Mouse (Mus musculus): ENCODE data around the gene Krtcap2. TPM values are rescaled to one million over a fixed set of nuclear protein-coding genes. Genes with fewer than 3 reads are reported as not detected.
A peak's percentile ranks its signal among the peaks of the same experiment; 100 is the strongest.

Krtcap2 gene
- polyA plus RNA-seq, 1 experiment from 2014 or later, result 185 TPM

DNA sequence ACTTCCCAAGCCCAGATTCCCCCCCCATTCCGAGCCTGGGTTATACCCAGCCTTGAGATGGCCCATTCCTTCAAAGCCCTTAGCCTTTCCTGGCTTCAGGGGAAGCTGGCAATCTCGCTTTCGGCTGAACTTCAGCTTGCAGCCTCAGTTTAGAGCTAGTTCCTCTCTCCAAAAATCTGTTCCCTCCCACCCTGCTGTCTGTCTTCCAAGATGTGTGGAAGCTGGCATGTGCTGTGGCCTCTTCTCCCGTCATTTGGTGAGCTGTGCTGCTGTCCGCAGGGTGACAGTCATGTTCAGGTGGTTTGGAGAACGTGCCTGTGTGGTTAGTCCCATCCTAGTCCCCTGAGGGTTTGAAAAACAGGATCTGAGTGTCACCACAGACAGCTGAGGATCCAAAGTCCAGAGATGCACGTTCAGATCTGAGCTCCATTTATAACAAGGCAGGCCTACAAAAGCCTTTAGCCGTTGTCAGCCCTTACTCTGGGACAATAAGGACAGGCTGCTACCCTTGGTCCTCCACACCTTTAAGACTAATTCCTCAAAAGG lies 50.0 kb downstream of the Krtcap2 start:
- H3K9ac ChIP-seq, result no peak overlapping the region
- H3K4me3 ChIP-seq, result no peak overlapping the region
- no peak for ATAC-seq (replicated peaks)
- no peaks in the 10 kb centered on the region for H3K9me3 ChIP-seq
- peaks cover 4% of the 10 kb centered on the region; the same call in 1 of the 2 replicates for H3K4me1 ChIP-seq
- H3K27me3 ChIP-seq (replicated peaks), result peaks cover 4% of the 10 kb centered on the region; the same call in 1 of the 2 replicates
- H3K27ac ChIP-seq, result no peak overlapping the region
- 85% methylated on average over 8 of the region's 8 CpGs for WGBS
- H3K36me3 ChIP-seq (replicated peaks), result no peaks in the 10 kb centered on the region
- no peak overlapping the region for H3K4me2 ChIP-seq

GRCm38 (mm10) chr3:89296761-89297396 lies 51.1 kb downstream of the Krtcap2 start:
- Histone ChIP-seq H3K4me2 (no peak overlapping the region), H3K9ac (no peak overlapping the region), H3K27ac (no peak overlapping the region), H3K4me3 (no peak overlapping the region), H3K36me3 (replicated peaks) (no peaks in the 10 kb centered on the region), H3K9me3 (no peaks in the 10 kb centered on the region), H3K4me1 (peaks cover 4% of the 10 kb centered on the region; the same call in 1 of the 2 replicates), H3K27me3 (replicated peaks) (peaks cover 4% of the 10 kb centered on the region; the same call in 1 of the 2 replicates)
- ATAC-seq (replicated peaks), result no peak
- 77% methylated on average over 11 of the region's 11 CpGs for WGBS

DNA sequence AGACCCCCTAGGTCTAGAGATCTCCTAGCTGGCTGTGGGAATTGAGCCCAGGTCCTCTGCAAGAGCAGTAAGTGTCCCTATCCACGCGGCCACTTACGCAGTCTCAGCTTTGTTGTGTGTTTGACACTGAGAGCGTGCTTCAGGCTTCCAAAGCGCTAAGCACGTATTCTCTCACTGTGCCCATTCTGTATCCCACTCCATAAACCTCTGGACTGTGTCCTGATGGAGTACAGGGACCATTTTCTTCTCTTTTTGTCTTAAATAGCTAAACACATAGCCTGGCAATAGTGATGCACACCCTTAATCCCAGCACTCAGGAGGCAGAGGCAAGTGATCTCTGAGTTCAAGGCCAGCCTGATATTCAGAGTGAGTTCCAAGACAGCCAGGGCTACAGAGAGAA lies 53.1 kb downstream of the Krtcap2 start:
- no peak overlapping the region for H3K27ac ChIP-seq
- peaks cover 4% of the 10 kb centered on the region; the same call in 1 of the 2 replicates for H3K4me1 ChIP-seq
- ATAC-seq (replicated peaks), result no peak
- 84% methylated on average over 6 of the region's 6 CpGs for WGBS
- no peak overlapping the region for H3K4me2 ChIP-seq
- H3K36me3 ChIP-seq (replicated peaks), result no peaks in the 10 kb centered on the region
- H3K9ac ChIP-seq, result no peak overlapping the region
- H3K9me3 ChIP-seq, result no peaks in the 10 kb centered on the region
- no peak overlapping the region for H3K4me3 ChIP-seq
- peaks cover 4% of the 10 kb centered on the region; the same call in 1 of the 2 replicates for H3K27me3 ChIP-seq (replicated peaks)

DNA sequence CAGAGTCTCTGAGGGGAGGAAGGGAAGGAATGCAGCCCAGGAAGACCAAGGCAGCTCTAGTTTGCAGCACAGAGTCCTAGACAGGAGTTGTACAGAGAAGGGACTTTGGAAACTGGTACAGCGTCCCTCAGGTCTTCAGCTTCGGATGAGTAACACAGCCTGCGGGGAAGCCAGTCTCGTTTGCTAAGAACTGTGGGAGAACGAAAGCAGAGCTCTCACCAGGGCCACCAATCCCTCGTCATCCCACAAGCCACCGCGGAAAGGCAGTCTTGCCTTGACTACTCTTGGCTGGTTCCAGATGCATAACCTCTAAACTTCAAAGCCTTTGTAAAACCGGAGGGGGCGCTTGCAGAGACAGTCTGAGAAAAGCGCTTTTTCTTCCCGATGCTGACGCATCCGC lies 53.7 kb downstream of the Krtcap2 start:
- H3K4me3 ChIP-seq, result 0 out of 2 replicates have a peak overlapping the region, but pooled peaks have one; percentile 2
- H3K36me3 ChIP-seq (replicated peaks), result no peaks in the 10 kb centered on the region
- peak overlapping the region; percentile 39 for H3K4me2 ChIP-seq
- no peak for ATAC-seq (replicated peaks)
- H3K4me1 ChIP-seq, result peaks cover 4% of the 10 kb centered on the region; the same call in 1 of the 2 replicates
- H3K9ac ChIP-seq, result no peak overlapping the region
- no peaks in the 10 kb centered on the region for H3K9me3 ChIP-seq
- 4% methylated on average over 14 of the region's 14 CpGs for WGBS
- peaks cover 4% of the 10 kb centered on the region; the same call in 1 of the 2 replicates for H3K27me3 ChIP-seq (replicated peaks)
- H3K27ac ChIP-seq, result no peak overlapping the region

MicroRNAs within 50 kb of the gene (microRNA counts, 519-probe panel; counts per million panel counts)
- microRNA mmu-miR-92b, result 2,457 counts per million, percentile 47 among the panel's probes with 10 or more counts

Small RNA genes within 50 kb of the gene (microRNA-seq; reads per million reads assigned to microRNA genes)
- gene Mir92b, result 4,279 reads per million, percentile 91 among the genes with 10 or more reads in this experiment

Other genes starting within 250 kb of the Krtcap2 start
- 111 and 113 TPM in 2 replicates for gene Rusc1, start 152.7 kb upstream of the Krtcap2 start, polyA plus RNA-seq (2015; fragmentation: Nextera tagmentation; extraction: Ambion mirVana)
- gene Gm43738, start 144.9 kb upstream of the Krtcap2 start, polyA plus RNA-seq (2015; fragmentation: Nextera tagmentation; extraction: Ambion mirVana), result 0.11 TPM in 1 of 2 replicates, not detected in the other
- gene Fdps, start 144.0 kb upstream of the Krtcap2 start, polyA plus RNA-seq (2015; fragmentation: Nextera tagmentation; extraction: Ambion mirVana), result 461 and 488 TPM in 2 replicates
- gene Pklr, start 109.8 kb upstream of the Krtcap2 start, polyA plus RNA-seq (2015; fragmentation: Nextera tagmentation; extraction: Ambion mirVana), result 0.05 and 0.14 TPM in 2 replicates
- gene Hcn3, start 85.8 kb upstream of the Krtcap2 start, polyA plus RNA-seq (2015; fragmentation: Nextera tagmentation; extraction: Ambion mirVana), result 59.6 and 59.8 TPM in 2 replicates
- 22.4 and 26.7 TPM in 2 replicates for gene Clk2, start 81.2 kb upstream of the Krtcap2 start, polyA plus RNA-seq (2015; fragmentation: Nextera tagmentation; extraction: Ambion mirVana)
- 144 and 146 TPM in 2 replicates for gene Scamp3, start 68.5 kb upstream of the Krtcap2 start, polyA plus RNA-seq (2015; fragmentation: Nextera tagmentation; extraction: Ambion mirVana)
- gene Fam189b, start 62.8 kb upstream of the Krtcap2 start, polyA plus RNA-seq (2015; fragmentation: Nextera tagmentation; extraction: Ambion mirVana), result 33.5 and 37.5 TPM in 2 replicates
- gene Gba, start 43.0 kb upstream of the Krtcap2 start, polyA plus RNA-seq (2015; fragmentation: Nextera tagmentation; extraction: Ambion mirVana), result 50.3 and 51.0 TPM in 2 replicates
- 58.7 and 58.8 TPM in 2 replicates for gene Thbs3, start 30.8 kb upstream of the Krtcap2 start, polyA plus RNA-seq (2015; fragmentation: Nextera tagmentation; extraction: Ambion mirVana)
- gene Mtx1, start 18.9 kb upstream of the Krtcap2 start, polyA plus RNA-seq (2015; fragmentation: Nextera tagmentation; extraction: Ambion mirVana), result 159 and 161 TPM in 2 replicates
- 0.93 and 1.3 TPM in 2 replicates for gene Muc1, start 16.9 kb upstream of the Krtcap2 start, polyA plus RNA-seq (2015; fragmentation: Nextera tagmentation; extraction: Ambion mirVana)
- 95.9 and 97.9 TPM in 2 replicates for gene Trim46, start 343 bp downstream of the Krtcap2 start, polyA plus RNA-seq (2015; fragmentation: Nextera tagmentation; extraction: Ambion mirVana)
- gene Dpm3, start 13.4 kb downstream of the Krtcap2 start, polyA plus RNA-seq (2015; fragmentation: Nextera tagmentation; extraction: Ambion mirVana), result 65.8 and 69.1 TPM in 2 replicates
- gene Slc50a1, start 24.6 kb downstream of the Krtcap2 start, polyA plus RNA-seq (2015; fragmentation: Nextera tagmentation; extraction: Ambion mirVana), result 31.4 and 37.5 TPM in 2 replicates
- gene Efna1, start 35.2 kb downstream of the Krtcap2 start, polyA plus RNA-seq (2015; fragmentation: Nextera tagmentation; extraction: Ambion mirVana), result 8.0 and 10.2 TPM in 2 replicates
- 40.5 and 43.0 TPM in 2 replicates for gene Efna3, start 77.0 kb downstream of the Krtcap2 start, polyA plus RNA-seq (2015; fragmentation: Nextera tagmentation; extraction: Ambion mirVana)
- 4.3 and 5.8 TPM in 2 replicates for gene Efna4, start 92.1 kb downstream of the Krtcap2 start, polyA plus RNA-seq (2015; fragmentation: Nextera tagmentation; extraction: Ambion mirVana)
- gene Adam15, start 104.0 kb downstream of the Krtcap2 start, polyA plus RNA-seq (2015; fragmentation: Nextera tagmentation; extraction: Ambion mirVana), result 59.5 and 62.2 TPM in 2 replicates
- 0.14 and 0.17 TPM in 2 replicates for gene Dcst2, start 116.0 kb downstream of the Krtcap2 start, polyA plus RNA-seq (2015; fragmentation: Nextera tagmentation; extraction: Ambion mirVana)
- gene Dcst1, start 119.3 kb downstream of the Krtcap2 start, polyA plus RNA-seq (2015; fragmentation: Nextera tagmentation; extraction: Ambion mirVana), result 0.89 and 0.99 TPM in 2 replicates
- 0.59 and 0.64 TPM in 2 replicates for gene Zbtb7b, start 148.8 kb downstream of the Krtcap2 start, polyA plus RNA-seq (2015; fragmentation: Nextera tagmentation; extraction: Ambion mirVana)
- 0.22 and 2.3 TPM in 2 replicates for gene Lenep, start 156.8 kb downstream of the Krtcap2 start, polyA plus RNA-seq (2015; fragmentation: Nextera tagmentation; extraction: Ambion mirVana)
- gene Flad1, start 165.9 kb downstream of the Krtcap2 start, polyA plus RNA-seq (2015; fragmentation: Nextera tagmentation; extraction: Ambion mirVana), result 35.9 and 36.5 TPM in 2 replicates
- 86.7 and 91.2 TPM in 2 replicates for gene Cks1b, start 172.4 kb downstream of the Krtcap2 start, polyA plus RNA-seq (2015; fragmentation: Nextera tagmentation; extraction: Ambion mirVana)
- 17.2 and 19.8 TPM in 2 replicates for gene Shc1, start 172.5 kb downstream of the Krtcap2 start, polyA plus RNA-seq (2015; fragmentation: Nextera tagmentation; extraction: Ambion mirVana)
- gene Pygo2, start 184.2 kb downstream of the Krtcap2 start, polyA plus RNA-seq (2015; fragmentation: Nextera tagmentation; extraction: Ambion mirVana), result 44.0 and 45.6 TPM in 2 replicates
- gene Pbxip1, start 190.7 kb downstream of the Krtcap2 start, polyA plus RNA-seq (2015; fragmentation: Nextera tagmentation; extraction: Ambion mirVana), result 15.7 and 18.4 TPM in 2 replicates
- 123 and 132 TPM in 2 replicates for gene Pmvk, start 208.6 kb downstream of the Krtcap2 start, polyA plus RNA-seq (2015; fragmentation: Nextera tagmentation; extraction: Ambion mirVana)

All from midbrain, embryonic 15.5 days (tissue).